Mouse (Mus musculus): ENCODE measurements around the gene Zfp937. TPM values are rescaled to one million over a fixed set of nuclear protein-coding genes. Genes with fewer than 3 reads are reported as not detected.
"Not testable (repeated sequence)": the region's sequence is repeated elsewhere in the genome, so short reads cannot be mapped to it uniquely, and the experiment has no call there.

The Zfp937 gene
- polyA plus RNA-seq (2016; fragmentation: Nextera tagmentation; extraction: Ambion mirVana) = 1.7 and 1.8 TPM in 2 replicates

GRCm38 (mm10) chr2:150217600-150218362, at the start of gene Zfp937:
Zfp937 (plus strand) TSS chr2:150218073.
- not testable (repeated sequence) for H3K9me3 ChIP-seq (replicated peaks); H3K36me3 ChIP-seq; H3K27ac ChIP-seq; H3K9ac ChIP-seq; H3K27me3 ChIP-seq (replicated peaks); H3K4me1 ChIP-seq
- Histone ChIP-seq H3K4me3 (peak within 1 kb of the TSS; percentile 45), H3K4me2 (peak within 1 kb of the TSS; percentile 53)
- WGBS (ENCODE audit: insufficient replicate concordance) = 4% methylated on average over 15 of the region's 15 CpGs
- peak; percentile 98 for ATAC-seq

GRCm38 (mm10) chr2:150173833-150174232, 44.0 kb upstream of the Zfp937 start:
- Histone ChIP-seq H3K27me3 (replicated peaks) (no peaks in the 10 kb centered on the region), H3K9ac (no peak overlapping the region), H3K4me3 (no peak overlapping the region), H3K36me3 (no peaks in the 10 kb centered on the region), H3K4me1 (no peaks in the 10 kb centered on the region), H3K27ac (no peak overlapping the region), H3K4me2 (no peak overlapping the region), H3K9me3 (replicated peaks) (no peaks in the 10 kb centered on the region)
- no peak for ATAC-seq

- H3K4me1 ChIP-seq; H3K27me3 ChIP-seq (replicated peaks); H3K4me2 ChIP-seq; ATAC-seq; H3K9me3 ChIP-seq (replicated peaks); H3K36me3 ChIP-seq; H3K27ac ChIP-seq; H3K9ac ChIP-seq; H3K4me3 ChIP-seq: not testable (repeated sequence)
- 63% methylated on average over 4 of the region's 4 CpGs for WGBS (ENCODE audit: insufficient replicate concordance)
Observed at GRCm38 (mm10) chr2:150179579-150179978, 38.3 kb upstream of the Zfp937 start, which contains the start of gene Gm10770. Gm10770 (minus strand) TSS chr2:150179679.

GRCm38 (mm10) chr2:150181046-150181445, 36.8 kb upstream of the Zfp937 start:
- H3K36me3 ChIP-seq; H3K4me3 ChIP-seq; ATAC-seq; H3K4me1 ChIP-seq; H3K27ac ChIP-seq; H3K27me3 ChIP-seq (replicated peaks); H3K4me2 ChIP-seq; H3K9ac ChIP-seq; H3K9me3 ChIP-seq (replicated peaks): not testable (repeated sequence)

- not testable (repeated sequence) for ATAC-seq
Observed at GRCm38 (mm10) chr2:150181570-150181999, 36.3 kb upstream of the Zfp937 start, which contains the start of gene Gm14139. Gm14139 (plus strand) TSS chr2:150181755.

GRCm38 (mm10) chr2:150218363-150218725, 471 bp downstream of the Zfp937 start:
- H3K9ac ChIP-seq, H3K36me3 ChIP-seq, H3K27ac ChIP-seq: not testable (repeated sequence)

More at GRCm38 (mm10) chr2:150181570-150181999, 36.3 kb upstream of the Zfp937 start, which contains the start of gene Gm14139:
- not testable (repeated sequence) for H3K9me3 ChIP-seq (replicated peaks); H3K4me3 ChIP-seq; H3K36me3 ChIP-seq; H3K4me2 ChIP-seq; H3K27ac ChIP-seq; H3K27me3 ChIP-seq (replicated peaks); H3K9ac ChIP-seq; H3K4me1 ChIP-seq
- WGBS (ENCODE audit: insufficient replicate concordance) = 54% methylated on average over 7 of the region's 7 CpGs

GRCm38 (mm10) chr2:150223263-150223662, 5.4 kb downstream of the Zfp937 start:
- ATAC-seq = peak; percentile 65
- not testable (repeated sequence) for H3K27me3 ChIP-seq (replicated peaks); H3K4me2 ChIP-seq; H3K9ac ChIP-seq; H3K4me1 ChIP-seq; H3K9me3 ChIP-seq (replicated peaks); H3K4me3 ChIP-seq; H3K27ac ChIP-seq; H3K36me3 ChIP-seq

More at GRCm38 (mm10) chr2:150218363-150218725, 471 bp downstream of the Zfp937 start:
- not testable (repeated sequence) for ATAC-seq; H3K4me1 ChIP-seq; H3K27me3 ChIP-seq (replicated peaks); H3K9me3 ChIP-seq (replicated peaks)
- 18% methylated on average over 4 of the region's 4 CpGs for WGBS (ENCODE audit: insufficient replicate concordance)
- Histone ChIP-seq H3K4me3 (peak overlapping the region; percentile 45), H3K4me2 (peak overlapping the region; percentile 53)

GRCm38 (mm10) chr2:150243211-150243610, 25.3 kb downstream of the Zfp937 start:
- no peak for ATAC-seq
- Histone ChIP-seq H3K36me3 (peaks cover 5% of the 10 kb centered on the region), H3K4me1 (no peaks in the 10 kb centered on the region), H3K27ac (no peak overlapping the region), H3K4me3 (no peak overlapping the region), H3K9ac (no peak overlapping the region), H3K27me3 (replicated peaks) (no peaks in the 10 kb centered on the region), H3K9me3 (replicated peaks) (peaks cover 6% of the 10 kb centered on the region; the same call in 1 of the 2 replicates), H3K4me2 (no peak overlapping the region)
- WGBS (ENCODE audit: insufficient replicate concordance) = 56% methylated on average over 2 of the region's 2 CpGs

- 40% methylated on average over 2 of the region's 2 CpGs for WGBS (ENCODE audit: insufficient replicate concordance)
- not testable (repeated sequence) for H3K4me2 ChIP-seq; H3K4me3 ChIP-seq; H3K4me1 ChIP-seq; H3K9ac ChIP-seq; ATAC-seq; H3K27ac ChIP-seq; H3K9me3 ChIP-seq (replicated peaks); H3K36me3 ChIP-seq; H3K27me3 ChIP-seq (replicated peaks)
Observed at GRCm38 (mm10) chr2:150255491-150255890, 37.6 kb downstream of the Zfp937 start, which contains the start of gene Gm21994. Gm21994 (minus strand) TSS chr2:150255591.

- not testable (repeated sequence) for H3K9ac ChIP-seq; H3K4me1 ChIP-seq; H3K4me3 ChIP-seq; ATAC-seq; H3K27me3 ChIP-seq (replicated peaks); H3K36me3 ChIP-seq; H3K4me2 ChIP-seq; H3K9me3 ChIP-seq (replicated peaks); H3K27ac ChIP-seq
- whole genome bisulfite sequencing (ENCODE audit: insufficient replicate concordance) = 41% methylated on average over 2 of the region's 2 CpGs
Observed at GRCm38 (mm10) chr2:150256861-150257260, 39.0 kb downstream of the Zfp937 start.

- not testable (repeated sequence) for ATAC-seq; H3K9ac ChIP-seq; H3K27ac ChIP-seq; H3K4me3 ChIP-seq; H3K27me3 ChIP-seq (replicated peaks); H3K4me2 ChIP-seq; H3K9me3 ChIP-seq (replicated peaks); H3K36me3 ChIP-seq; H3K4me1 ChIP-seq
- WGBS (ENCODE audit: insufficient replicate concordance) = 48% methylated on average over 4 of the region's 4 CpGs
Observed at GRCm38 (mm10) chr2:150257291-150257690, 39.4 kb downstream of the Zfp937 start, which contains the start of gene Gm14124. Gm14124 (plus strand) TSS chr2:150257517.

Measured in liver, embryonic 12.5 days (tissue).